Mouse (Mus musculus) layer of hippocampus, postnatal 10 days (tissue): ENCODE measurements at regions not wholly inside any gene's neighbourhood (a gene's known extent, or its start where the extent isn't known, plus 50 kb on each side); places are given as distances from the start of the nearest gene placed in this dataset.

Source experiments
- DNase-seq, 2 experiments: peaks; one replicate each; pipeline ENCODE4 v3.0.0; 2021; ENCODE audit warnings: low spot score in 2 of 2

DNA sequence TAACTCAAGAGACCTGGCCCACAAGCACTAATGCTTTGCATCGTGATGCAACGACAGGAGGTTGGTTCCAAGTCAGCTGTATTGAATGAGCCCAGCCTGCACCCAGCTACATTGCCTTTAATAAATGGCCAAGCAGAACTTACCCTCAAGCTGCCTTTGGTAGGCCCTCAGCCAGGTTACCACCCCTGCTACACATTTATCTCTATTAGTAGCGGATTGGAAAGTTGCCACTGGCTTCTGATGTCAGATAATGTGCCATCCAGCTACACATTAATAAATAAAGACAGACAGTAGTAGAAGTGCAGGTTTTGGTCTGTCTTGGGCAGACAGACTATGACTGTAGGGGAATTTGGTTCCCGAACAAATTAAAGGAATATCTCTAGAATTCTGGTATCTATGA is 82.0 kb upstream of the 4930583I09Rik start:
- DNase-seq, result no peak

GRCm38 (mm10) chr17:64916657-64917056 is 80.8 kb upstream of the 4930583I09Rik start:
- DNase-seq, result peak; percentile 61 to 66

DNA sequence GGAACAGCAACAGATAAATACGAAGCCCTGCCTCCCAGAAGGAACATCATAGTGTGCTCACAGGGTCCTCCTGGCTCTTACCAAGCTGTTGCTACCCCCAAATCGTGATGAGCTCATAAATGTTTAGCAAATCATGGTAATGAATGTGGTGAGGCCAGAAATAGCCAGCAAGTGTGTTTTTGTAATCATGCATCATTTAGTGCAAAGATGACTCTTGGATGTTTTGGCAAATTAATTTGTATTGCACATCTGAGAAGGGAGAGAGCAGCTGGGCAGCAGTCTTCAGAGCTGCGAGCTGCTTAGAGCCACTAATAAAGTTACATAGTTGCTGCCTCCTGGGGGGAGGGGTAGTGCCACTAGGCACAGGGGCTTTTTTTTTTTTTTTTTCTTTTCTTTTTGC is 79.8 kb upstream of the 4930583I09Rik start:
- DNase-seq, result no peak

- no peak for DNase-seq
Observed at GRCm38 (mm10) chr17:64915025-64915424, 79.2 kb upstream of the 4930583I09Rik start.

GRCm38 (mm10) chr17:64914302-64914701 is 78.4 kb upstream of the 4930583I09Rik start:
- DNase-seq, result no peak

DNA sequence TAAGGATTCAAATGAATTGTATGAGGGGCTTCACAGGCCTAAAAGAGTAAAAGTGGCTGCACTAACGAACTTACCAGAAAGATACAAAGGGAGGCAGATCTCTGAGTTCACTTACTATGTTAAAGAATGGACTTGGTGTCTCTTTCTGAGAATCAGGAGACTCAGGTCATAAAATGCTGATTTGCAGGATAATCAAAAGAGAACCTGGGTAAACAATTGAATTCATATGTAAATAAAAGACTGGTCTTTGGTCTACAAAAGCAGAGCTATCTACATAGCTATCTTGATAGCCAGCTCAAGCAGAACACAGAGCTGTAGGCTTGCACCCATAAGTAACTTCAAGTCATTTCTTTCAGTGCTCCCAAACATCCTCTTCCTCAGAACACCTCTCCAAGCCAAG is 72.8 kb upstream of the 4930583I09Rik start:
- DNase-seq, result no peak

DNA sequence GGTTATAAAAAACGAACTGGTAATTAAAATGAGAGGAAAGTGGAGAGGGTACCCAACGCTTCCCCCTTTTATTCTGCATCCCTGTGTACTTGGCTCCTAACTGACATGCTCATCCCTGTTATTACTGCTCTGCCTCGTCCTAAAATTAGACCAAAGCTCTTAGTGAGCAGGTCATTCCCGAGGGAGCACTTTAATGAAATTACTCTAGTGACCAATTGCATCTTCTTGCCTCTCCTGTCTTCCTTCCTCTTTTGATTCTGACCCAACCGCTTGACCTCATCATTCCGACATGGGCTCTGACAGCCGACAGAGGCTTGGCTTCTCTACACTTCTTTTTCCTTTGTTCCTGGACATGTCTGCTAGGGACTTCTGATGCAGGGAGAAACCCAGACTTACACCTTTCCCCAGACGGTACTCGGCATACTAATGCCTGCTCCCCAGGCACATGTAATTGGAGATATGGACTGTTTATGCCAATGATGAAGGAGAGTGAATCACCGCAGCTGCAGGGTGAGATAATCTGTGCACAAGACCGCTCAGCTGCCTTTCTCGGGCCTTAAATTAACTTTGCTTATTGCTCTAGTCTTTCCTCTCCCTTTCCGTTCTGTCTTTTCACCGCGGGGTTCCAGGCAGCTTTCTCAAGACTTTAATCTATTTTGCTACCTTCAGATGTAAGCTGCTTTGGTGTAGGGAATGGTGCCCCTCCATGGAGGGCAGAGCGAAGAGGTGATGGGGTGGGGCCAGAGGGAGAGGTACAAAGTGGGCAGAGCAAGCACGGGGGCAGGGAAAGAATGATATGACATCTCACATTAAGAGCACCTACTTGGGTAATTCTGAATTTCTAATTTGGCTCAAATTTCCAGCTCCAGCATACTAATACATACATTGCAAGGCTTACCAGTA is 66.1 kb upstream of the 4930583I09Rik start:
- DNase-seq, result no peak

DNA sequence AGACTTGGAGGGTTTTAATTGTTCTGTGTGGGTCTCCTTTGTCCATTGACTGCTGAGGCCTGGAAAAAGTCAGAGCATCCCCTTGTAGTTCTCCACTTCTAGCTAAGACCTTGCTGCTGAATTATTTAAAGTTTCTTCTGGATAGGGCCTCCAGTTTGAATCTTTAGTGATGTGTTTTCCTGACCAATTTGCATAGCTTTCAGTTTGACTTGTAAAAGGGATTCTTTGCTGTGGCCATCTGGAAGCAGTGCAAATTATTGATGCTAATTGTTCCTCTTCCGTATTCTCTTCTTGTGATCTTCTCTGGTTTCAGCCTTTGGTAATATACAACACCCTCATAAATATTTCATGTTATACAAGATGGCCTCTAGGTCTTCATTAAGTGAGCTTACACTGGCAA is 61.6 kb upstream of the 4930583I09Rik start:
- no peak for DNase-seq

DNA sequence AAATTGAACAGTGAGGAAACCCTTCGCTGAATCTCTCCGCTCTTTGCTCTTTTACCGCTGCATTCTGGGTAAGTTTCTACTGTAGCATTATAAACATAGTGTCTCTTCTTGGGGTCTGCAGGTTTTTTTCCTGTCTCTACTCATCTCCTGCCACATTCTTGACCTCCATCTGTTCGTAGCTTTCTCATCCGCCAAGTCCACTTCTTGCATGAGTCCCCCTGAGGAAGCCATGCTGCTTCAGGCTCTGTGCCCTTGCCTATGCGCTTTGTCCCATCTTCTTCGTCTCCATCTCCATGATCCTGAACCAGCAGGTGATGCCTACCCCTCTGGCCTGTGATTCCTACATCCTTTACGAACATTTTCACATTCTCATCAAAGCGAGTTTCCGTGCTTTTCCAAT is 60.0 kb upstream of the 4930583I09Rik start:
- DNase-seq, result no peak

GRCm38 (mm10) chr17:64895466-64895865 is 59.6 kb upstream of the 4930583I09Rik start:
- no peak for DNase-seq

- no peak for DNase-seq
Observed at GRCm38 (mm10) chr17:64893182-64893902, 57.5 kb upstream of the 4930583I09Rik start.
